Mouse (Mus musculus): ENCODE data around the gene Zbed3.

Gene Zbed3

GRCm38 (mm10) chr13:95323400-95323799 is at the start of gene Zbed3:
Gene Zbed3 (plus strand): TSS chr13:95323612.
- no peak for DNase-seq (ENCODE audit: low spot score)

- DNase-seq (ENCODE audit: low spot score): no peak
Measured at GRCm38 (mm10) chr13:95278426-95279025, 44.9 kb upstream of the Zbed3 start.

GRCm38 (mm10) chr13:95281740-95282673 is 41.4 kb upstream of the Zbed3 start:
- DNase-seq (ENCODE audit: low spot score): no peak

- peak; percentile 15 for DNase-seq (ENCODE audit: low spot score)
Measured at GRCm38 (mm10) chr13:95286989-95287388, 36.4 kb upstream of the Zbed3 start.

GRCm38 (mm10) chr13:95288027-95288426 is 35.4 kb upstream of the Zbed3 start:
- DNase-seq (ENCODE audit: low spot score): no peak

- no peak for DNase-seq (ENCODE audit: low spot score)
Measured at GRCm38 (mm10) chr13:95291983-95292382, 31.4 kb upstream of the Zbed3 start.

- DNase-seq (ENCODE audit: low spot score): no peak
Measured at GRCm38 (mm10) chr13:95299956-95300355, 23.5 kb upstream of the Zbed3 start.

- no peak for DNase-seq (ENCODE audit: low spot score)
Measured at GRCm38 (mm10) chr13:95306596-95306995, 16.8 kb upstream of the Zbed3 start.

GRCm38 (mm10) chr13:95307100-95307655 is 16.2 kb upstream of the Zbed3 start:
- DNase-seq (ENCODE audit: low spot score): no peak

- no peak for DNase-seq (ENCODE audit: low spot score)
Measured at GRCm38 (mm10) chr13:95312016-95312415, 11.4 kb upstream of the Zbed3 start.

- DNase-seq (ENCODE audit: low spot score): no peak
Measured at GRCm38 (mm10) chr13:95319153-95319552, 4.3 kb upstream of the Zbed3 start.

- DNase-seq (ENCODE audit: low spot score): no peak
Measured at GRCm38 (mm10) chr13:95320451-95320850, 3.0 kb upstream of the Zbed3 start.

- DNase-seq (ENCODE audit: low spot score): no peak
Measured at GRCm38 (mm10) chr13:95323950-95324625, 676 bp downstream of the Zbed3 start.

- no peak for DNase-seq (ENCODE audit: low spot score)
Measured at GRCm38 (mm10) chr13:95324626-95325079, 1.2 kb downstream of the Zbed3 start.

GRCm38 (mm10) chr13:95325080-95325906 is 1.9 kb downstream of the Zbed3 start:
- DNase-seq (ENCODE audit: low spot score): no peak

- DNase-seq (ENCODE audit: low spot score): no peak
Measured at GRCm38 (mm10) chr13:95325907-95326550, 2.6 kb downstream of the Zbed3 start.

GRCm38 (mm10) chr13:95326611-95327344 is 3.4 kb downstream of the Zbed3 start:
- no peak for DNase-seq (ENCODE audit: low spot score)

- no peak for DNase-seq (ENCODE audit: low spot score)
Measured at GRCm38 (mm10) chr13:95327345-95327741, 3.9 kb downstream of the Zbed3 start.

- no peak for DNase-seq (ENCODE audit: low spot score)
Measured at GRCm38 (mm10) chr13:95328767-95329166, 5.4 kb downstream of the Zbed3 start.

- no peak for DNase-seq (ENCODE audit: low spot score)
Measured at GRCm38 (mm10) chr13:95330507-95330906, 7.1 kb downstream of the Zbed3 start.
